21 mouse cellular contexts compared by ENCODE assay signal in genomic region chr10:69245151-69245550, GRCm38 (mm10).
"Had no signal": no experiment of that assay in that cellular context is flagged by ENCODE, and none has a peak within 500 bp of the region (broad histone marks: within the 10 kb centered on the region; RNA-seq: fewer than 3 reads in every experiment).

No protein-coding gene starts in this region.

- H3K27me3 ChIP-seq: heart, embryonic 12.5 days; hindbrain, embryonic 13.5 days; hindbrain, embryonic 15.5 days; kidney, embryonic 15.5 days; limb, embryonic 12.5 days; liver, embryonic 12.5 days had no signal

- H3K9me3 ChIP-seq: heart, embryonic 10.5 days; heart, embryonic 12.5 days; hindbrain, embryonic 15.5 days; kidney, embryonic 15.5 days; limb, embryonic 10.5 days; limb, embryonic 12.5 days; liver, embryonic 12.5 days had no signal

- H3K9ac ChIP-seq: heart, embryonic 12.5 days; hindbrain, embryonic 13.5 days; hindbrain, embryonic 15.5 days; kidney, embryonic 15.5 days; limb, embryonic 12.5 days; liver, embryonic 12.5 days; liver, embryonic 14.5 days had no signal

- DNase-seq: gastrocnemius, postnatal 14 days; gastrocnemius, postnatal 36 days; heart, adult 11 months; heart, postnatal 10 days; heart, postnatal 36 days; kidney, adult 11 months; layer of hippocampus, adult 9-11 months; layer of hippocampus, postnatal 36 days; liver had no signal

- H3K27ac ChIP-seq: heart, embryonic 10.5 days; hindbrain, embryonic 13.5 days; hindbrain, embryonic 15.5 days; hindbrain, postnatal 0 days; kidney, embryonic 15.5 days; kidney, postnatal 0 days; limb, embryonic 10.5 days; limb, embryonic 12.5 days; liver, embryonic 12.5 days; liver, embryonic 14.5 days had no signal

- H3K4me1 ChIP-seq: hindbrain, embryonic 13.5 days; hindbrain, embryonic 15.5 days; limb, embryonic 10.5 days; liver, embryonic 12.5 days had no signal

- H3K4me3 ChIP-seq: heart, embryonic 10.5 days; heart, embryonic 12.5 days; hindbrain, embryonic 13.5 days; hindbrain, embryonic 15.5 days; kidney, embryonic 15.5 days; limb, embryonic 10.5 days; limb, embryonic 12.5 days; liver, embryonic 12.5 days had no signal

- H3K4me2 ChIP-seq: heart, embryonic 12.5 days; hindbrain, embryonic 13.5 days; hindbrain, embryonic 15.5 days; kidney, embryonic 15.5 days; limb, embryonic 12.5 days; liver, embryonic 12.5 days had no signal

- H3K36me3 ChIP-seq: hindbrain, embryonic 15.5 days had no signal

- ATAC-seq: hindbrain, postnatal 0 days; intestine, embryonic 16.5 days; liver, embryonic 12.5 days had no signal
